Mouse (Mus musculus): ENCODE data around the gene Kri1. TPM values are rescaled to one million over a fixed set of nuclear protein-coding genes. Genes with fewer than 3 reads are reported as not detected.
A peak's percentile ranks its signal among the peaks of the same experiment; 100 is the strongest.
"Not testable (repeated sequence)": the region's sequence is repeated elsewhere in the genome, so short reads cannot be mapped to it uniquely, and the experiment has no call there.

Gene Kri1
- polyA plus RNA-seq, 1 experiment from 2014 or later = 15.9 TPM

DNA sequence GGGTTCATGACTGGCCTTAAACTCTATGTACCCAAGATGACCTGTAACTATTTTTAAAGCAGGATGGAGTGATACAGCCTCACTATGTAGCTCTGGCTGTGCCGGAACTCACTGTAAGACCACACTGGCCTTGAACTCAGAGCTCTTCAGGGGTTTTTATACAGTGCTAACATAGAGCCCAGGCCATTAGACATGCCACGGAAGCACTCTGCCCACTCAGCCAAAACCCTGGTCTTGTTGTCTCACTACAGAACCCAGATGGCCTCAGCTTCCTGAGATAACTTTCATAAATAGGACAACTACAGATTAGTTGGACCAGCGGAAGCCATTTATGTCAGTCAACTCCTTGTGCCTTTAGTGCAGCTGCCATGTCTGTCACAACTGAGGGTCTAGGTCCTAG is 13.4 kb downstream of the Kri1 start:
- no peaks in the 10 kb centered on the region for H3K9me3 ChIP-seq (ENCODE audit: control insufficient read depth, low read length)
- peaks cover 16% of the 10 kb centered on the region for H3K36me3 ChIP-seq (ENCODE audit: control insufficient read depth, insufficient read depth, low read length)
- ATAC-seq (ENCODE audit: low FRiP score) (no peak), DNase-seq (ENCODE audit: low spot score) (no peak)
- no peak overlapping the region for H3K9ac ChIP-seq (ENCODE audit: low read depth, low read length)
- no peaks in the 10 kb centered on the region for H3K4me1 ChIP-seq (replicated peaks; ENCODE audit: control insufficient read depth, insufficient read depth, low read length)
- no peak overlapping the region for H3K27ac ChIP-seq (ENCODE audit: low read depth, low read length)
- no peaks in the 10 kb centered on the region for H3K27me3 ChIP-seq (ENCODE audit: control insufficient read depth, insufficient read depth, low read length)
- H3K4me3 ChIP-seq (ENCODE audit: low read depth, low read length) = no peak overlapping the region
- no peak overlapping the region for H3K4me2 ChIP-seq (replicated peaks; ENCODE audit: low read depth, low read length)
- 94% methylated on average over 3 of the region's 3 CpGs for WGBS

- no peak overlapping the region for H3K4me3 ChIP-seq (ENCODE audit: low read depth, low read length)
- no peaks in the 10 kb centered on the region for H3K9me3 ChIP-seq (ENCODE audit: control insufficient read depth, low read length)
- H3K27ac ChIP-seq (ENCODE audit: low read depth, low read length) = no peak overlapping the region
- ATAC-seq (ENCODE audit: low FRiP score) = no peak
- H3K4me2 ChIP-seq (replicated peaks; ENCODE audit: low read depth, low read length) = no peak overlapping the region
- H3K36me3 ChIP-seq (ENCODE audit: control insufficient read depth, insufficient read depth, low read length) = peaks cover 15% of the 10 kb centered on the region
- no peaks in the 10 kb centered on the region for H3K27me3 ChIP-seq (ENCODE audit: control insufficient read depth, insufficient read depth, low read length)
- no peak for DNase-seq (ENCODE audit: low spot score)
- 85% methylated on average over 7 of the region's 7 CpGs for WGBS
- H3K9ac ChIP-seq (ENCODE audit: low read depth, low read length) = no peak overlapping the region
- no peaks in the 10 kb centered on the region for H3K4me1 ChIP-seq (replicated peaks; ENCODE audit: control insufficient read depth, insufficient read depth, low read length)
Measured at GRCm38 (mm10) chr9:21273520-21274228, 14.1 kb downstream of the Kri1 start.

DNA sequence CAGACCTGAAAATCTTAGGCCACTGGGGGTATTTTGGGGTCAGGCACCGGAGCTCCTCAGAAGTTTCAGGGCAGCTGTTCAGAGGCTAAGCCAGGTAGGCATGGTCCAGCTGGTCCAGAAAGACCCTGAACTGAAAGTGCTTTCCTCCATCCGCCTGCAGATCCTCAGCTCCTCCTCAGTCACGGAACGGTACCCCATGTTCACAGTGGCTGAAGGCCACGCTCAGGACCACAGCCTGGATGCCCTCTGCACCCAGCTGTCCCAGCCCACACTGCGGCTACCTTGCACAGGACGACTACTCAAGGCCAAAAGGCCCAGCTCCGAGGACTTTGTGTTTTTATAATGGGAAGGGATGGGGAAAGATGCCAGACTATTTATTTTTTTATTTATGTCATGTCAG is 14.7 kb downstream of the Kri1 start:
- Histone ChIP-seq H3K9me3 (ENCODE audit: control insufficient read depth, low read length) (no peaks in the 10 kb centered on the region), H3K27ac (ENCODE audit: low read depth, low read length) (no peak overlapping the region), H3K4me2 (replicated peaks; ENCODE audit: low read depth, low read length) (no peak overlapping the region), H3K4me1 (replicated peaks; ENCODE audit: control insufficient read depth, insufficient read depth, low read length) (no peaks in the 10 kb centered on the region), H3K9ac (ENCODE audit: low read depth, low read length) (no peak overlapping the region), H3K36me3 (ENCODE audit: control insufficient read depth, insufficient read depth, low read length) (peaks cover 15% of the 10 kb centered on the region), H3K27me3 (ENCODE audit: control insufficient read depth, insufficient read depth, low read length) (no peaks in the 10 kb centered on the region), H3K4me3 (ENCODE audit: low read depth, low read length) (no peak overlapping the region)
- ATAC-seq (ENCODE audit: low FRiP score) (no peak), DNase-seq (ENCODE audit: low spot score) (no peak)
- WGBS = 90% methylated on average over 8 of the region's 8 CpGs

DNA sequence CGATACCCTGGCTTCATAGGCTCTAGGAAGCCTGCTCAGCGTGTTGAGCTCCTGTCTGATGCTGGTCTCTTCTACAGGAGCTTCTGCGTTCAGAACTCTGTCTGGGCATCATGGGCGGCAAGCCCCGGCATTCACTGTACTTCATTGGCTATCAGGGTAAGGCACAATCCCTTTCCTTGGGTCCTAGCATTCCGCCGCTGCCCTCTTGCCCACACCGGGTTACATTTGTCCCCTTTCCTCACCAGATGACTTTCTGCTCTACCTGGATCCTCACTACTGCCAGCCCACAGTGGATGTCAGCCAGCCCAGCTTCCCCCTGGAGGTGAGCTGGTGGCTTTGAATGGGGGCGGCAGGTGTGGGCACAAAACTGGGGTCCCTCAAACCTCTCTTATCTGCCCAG is 15.4 kb downstream of the Kri1 start:
- Histone ChIP-seq H3K9me3 (ENCODE audit: control insufficient read depth, low read length) (no peaks in the 10 kb centered on the region), H3K36me3 (ENCODE audit: control insufficient read depth, insufficient read depth, low read length) (peaks cover 15% of the 10 kb centered on the region), H3K4me3 (ENCODE audit: low read depth, low read length) (no peak overlapping the region), H3K27ac (ENCODE audit: low read depth, low read length) (no peak overlapping the region), H3K9ac (ENCODE audit: low read depth, low read length) (no peak overlapping the region), H3K4me2 (replicated peaks; ENCODE audit: low read depth, low read length) (no peak overlapping the region), H3K27me3 (ENCODE audit: control insufficient read depth, insufficient read depth, low read length) (no peaks in the 10 kb centered on the region), H3K4me1 (replicated peaks; ENCODE audit: control insufficient read depth, insufficient read depth, low read length) (no peaks in the 10 kb centered on the region)
- 91% methylated on average over 9 of the region's 9 CpGs for WGBS
- ATAC-seq (ENCODE audit: low FRiP score) = no peak
- DNase-seq (ENCODE audit: low spot score) = no peak

- WGBS = 83% methylated on average over 5 of the region's 5 CpGs
- not testable (repeated sequence) for H3K27ac ChIP-seq (ENCODE audit: low read depth, low read length); H3K9ac ChIP-seq (ENCODE audit: low read depth, low read length); H3K4me2 ChIP-seq (replicated peaks; ENCODE audit: low read depth, low read length); H3K9me3 ChIP-seq (ENCODE audit: control insufficient read depth, low read length); H3K4me1 ChIP-seq (replicated peaks; ENCODE audit: control insufficient read depth, insufficient read depth, low read length); H3K27me3 ChIP-seq (ENCODE audit: control insufficient read depth, insufficient read depth, low read length); H3K4me3 ChIP-seq (ENCODE audit: low read depth, low read length); ATAC-seq (ENCODE audit: low FRiP score); DNase-seq (ENCODE audit: low spot score)
- peaks cover 13% of the 10 kb centered on the region for H3K36me3 ChIP-seq (ENCODE audit: control insufficient read depth, insufficient read depth, low read length)
Measured at GRCm38 (mm10) chr9:21269590-21269989, 18.2 kb downstream of the Kri1 start.

- WGBS = 93% methylated on average over 16 of the region's 16 CpGs
- ATAC-seq (ENCODE audit: low FRiP score) (no peak), DNase-seq (ENCODE audit: low spot score) (no peak)
- Histone ChIP-seq H3K9me3 (ENCODE audit: control insufficient read depth, low read length) (no peaks in the 10 kb centered on the region), H3K27ac (ENCODE audit: low read depth, low read length) (no peak overlapping the region), H3K9ac (ENCODE audit: low read depth, low read length) (no peak overlapping the region), H3K4me1 (replicated peaks; ENCODE audit: control insufficient read depth, insufficient read depth, low read length) (peaks cover 8% of the 10 kb centered on the region), H3K27me3 (ENCODE audit: control insufficient read depth, insufficient read depth, low read length) (no peaks in the 10 kb centered on the region), H3K36me3 (ENCODE audit: control insufficient read depth, insufficient read depth, low read length) (peaks cover 8% of the 10 kb centered on the region), H3K4me2 (replicated peaks; ENCODE audit: low read depth, low read length) (no peak overlapping the region), H3K4me3 (ENCODE audit: low read depth, low read length) (no peak overlapping the region)
Measured at GRCm38 (mm10) chr9:21268305-21268704, 19.5 kb downstream of the Kri1 start.

GRCm38 (mm10) chr9:21266889-21267288 is 20.9 kb downstream of the Kri1 start:
- H3K36me3 ChIP-seq (ENCODE audit: control insufficient read depth, insufficient read depth, low read length) = no peaks in the 10 kb centered on the region; the same call in 1 of the 2 replicates
- H3K4me3 ChIP-seq (ENCODE audit: low read depth, low read length) = no peak overlapping the region
- no peak overlapping the region for H3K4me2 ChIP-seq (replicated peaks; ENCODE audit: low read depth, low read length)

GRCm38 (mm10) chr9:21265611-21266010 is 22.2 kb downstream of the Kri1 start:
- no peaks in the 10 kb centered on the region for H3K36me3 ChIP-seq (ENCODE audit: control insufficient read depth, insufficient read depth, low read length)
- H3K27me3 ChIP-seq (ENCODE audit: control insufficient read depth, insufficient read depth, low read length) = no peaks in the 10 kb centered on the region
- ATAC-seq (ENCODE audit: low FRiP score) (peak; percentile 47), DNase-seq (ENCODE audit: low spot score) (no peak)
- H3K4me3 ChIP-seq (ENCODE audit: low read depth, low read length) = peak overlapping the region; percentile 81
- H3K9me3 ChIP-seq (ENCODE audit: control insufficient read depth, low read length) = no peaks in the 10 kb centered on the region
- peak overlapping the region; percentile 85 for H3K4me2 ChIP-seq (replicated peaks; ENCODE audit: low read depth, low read length)
- H3K27ac ChIP-seq (ENCODE audit: low read depth, low read length) = peak overlapping the region; percentile 39; the same call in 1 of the 2 replicates
- H3K4me1 ChIP-seq (replicated peaks; ENCODE audit: control insufficient read depth, insufficient read depth, low read length) = peaks cover 8% of the 10 kb centered on the region
- 5% methylated on average over 11 of the region's 11 CpGs for WGBS
- peak overlapping the region; percentile 86 for H3K9ac ChIP-seq (ENCODE audit: low read depth, low read length)

More at GRCm38 (mm10) chr9:21266889-21267288, 20.9 kb downstream of the Kri1 start:
- H3K27me3 ChIP-seq (ENCODE audit: control insufficient read depth, insufficient read depth, low read length) = no peaks in the 10 kb centered on the region
- peaks cover 8% of the 10 kb centered on the region for H3K4me1 ChIP-seq (replicated peaks; ENCODE audit: control insufficient read depth, insufficient read depth, low read length)
- DNase-seq (ENCODE audit: low spot score) = no peak
- H3K27ac ChIP-seq (ENCODE audit: low read depth, low read length) = no peak overlapping the region
- no peak for ATAC-seq (ENCODE audit: low FRiP score)
- H3K9ac ChIP-seq (ENCODE audit: low read depth, low read length) = no peak overlapping the region
- WGBS = 92% methylated on average over 5 of the region's 5 CpGs
- H3K9me3 ChIP-seq (ENCODE audit: control insufficient read depth, low read length) = no peaks in the 10 kb centered on the region

DNA sequence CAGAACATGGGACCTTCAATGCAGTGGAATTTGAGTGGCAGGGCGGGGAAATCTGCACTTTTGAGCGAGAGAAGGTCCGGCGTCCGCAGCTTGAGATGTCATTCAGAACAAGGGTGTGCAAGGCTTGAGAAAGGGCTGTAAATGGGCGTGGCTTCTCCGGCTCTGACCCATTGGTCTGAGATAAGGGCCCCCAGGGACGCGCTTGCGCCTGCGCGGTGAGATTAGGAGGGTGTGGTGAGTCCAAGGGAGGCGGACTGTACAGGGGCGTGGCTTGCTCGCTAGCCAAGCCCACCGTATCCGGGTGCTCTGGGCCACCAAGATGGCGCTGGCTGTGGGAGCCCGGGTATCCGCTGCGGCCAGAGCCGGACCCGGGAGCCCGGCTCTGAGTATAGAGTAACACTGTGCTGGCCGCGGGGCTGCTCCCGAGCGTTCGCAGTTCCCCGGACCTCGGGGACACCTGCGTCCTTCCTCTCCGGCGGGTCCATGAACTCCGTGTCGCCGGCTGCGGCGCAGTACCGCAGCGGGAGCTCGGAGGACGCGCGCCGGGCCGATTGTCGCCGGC is 22.7 kb downstream of the Kri1 start, which contains the start of gene Atg4d:
Gene Atg4d (plus strand): TSS at position 294 of the 562 bp plus-strand sequence.
- no peaks in the 10 kb centered on the region for H3K9me3 ChIP-seq (ENCODE audit: control insufficient read depth, low read length)
- WGBS = under 1% methylated on average over 43 of the region's 49 CpGs
- H3K4me3 ChIP-seq (ENCODE audit: low read depth, low read length) = peak within 1 kb of the TSS; percentile 81
- ATAC-seq (ENCODE audit: low FRiP score) (peak; percentile 98), DNase-seq (ENCODE audit: low spot score) (peak; percentile 100)
- H3K9ac ChIP-seq (ENCODE audit: low read depth, low read length) = peak within 1 kb of the TSS; percentile 86
- no peaks in the 10 kb centered on the region for H3K27me3 ChIP-seq (ENCODE audit: control insufficient read depth, insufficient read depth, low read length)
- peak within 1 kb of the TSS; percentile 85 for H3K4me2 ChIP-seq (replicated peaks; ENCODE audit: low read depth, low read length)
- H3K27ac ChIP-seq (ENCODE audit: low read depth, low read length) = peak within 1 kb of the TSS; percentile 65
- peaks cover 8% of the 10 kb centered on the region for H3K4me1 ChIP-seq (replicated peaks; ENCODE audit: control insufficient read depth, insufficient read depth, low read length)
- H3K36me3 ChIP-seq (ENCODE audit: control insufficient read depth, insufficient read depth, low read length) = no peaks in the 10 kb centered on the region

Data from hindbrain, embryonic 11.5 days (tissue).